Comparison of ENCODE assay signal across 18 mouse cellular contexts in genomic region chr9:107309600-107309999, GRCm38 (mm10). TPM values are rescaled to one million over a fixed set of nuclear protein-coding genes. Genes with fewer than 3 reads are reported as not detected.
DNase-seq lines count a peak whose midpoint lies in the region; ATAC-seq and TF ChIP-seq lines count a peak whose summit lies in the region.
"Had no signal": no experiment of that assay in that cellular context is flagged by ENCODE, and none has a peak within 500 bp of the region (broad histone marks: within the 10 kb centered on the region; RNA-seq: fewer than 3 reads in every experiment).

No protein-coding gene starts in this region.

- WGBS in heart, adult 2 months = 64% methylated on average over 5 of the region's 5 CpGs
- WGBS in heart, embryonic 14.5 days = 36% methylated on average over 5 of the region's 5 CpGs
- WGBS in intestine, embryonic 16.5 days = 70% methylated on average over 5 of the region's 5 CpGs

- H3K36me3 ChIP-seq in heart, adult 2 months (ENCODE audit: control insufficient read depth, insufficient read depth, low read length) = no peaks in the 10 kb centered on the region
- no peaks in the 10 kb centered on the region for H3K36me3 ChIP-seq in heart, embryonic 14.5 days (ENCODE audit: control insufficient read depth, insufficient read depth, low read length)
- H3K36me3 ChIP-seq in intestine, embryonic 16.5 days (ENCODE audit: control insufficient read depth, insufficient read depth, low read length) = no peaks in the 10 kb centered on the region
- H3K36me3 ChIP-seq: embryonic facial prominence, embryonic 12.5 days; forebrain, embryonic 15.5 days; hindbrain, embryonic 15.5 days had no signal

- intact Hi-C loops in heart, adult 2 months (cut with DNase I) = loop anchor here (2.0 kb wide), 1 partner anchor 13 kb away; no protein-coding TSS in a partner anchor
- intact Hi-C loops in heart, postnatal 25 days (cut with DNase I) = no loop called here

- no peak for TF ChIP-seq POLR2A in heart, adult 2 months (IDR thresholded peaks at IDR 0.05; ENCODE audit: insufficient read depth, low read depth, low read length)

- no peak for ATAC-seq in heart, embryonic 14.5 days (ENCODE audit: insufficient number of reproducible peaks, insufficient read depth, low FRiP score, low read depth)
- no peak for ATAC-seq in intestine, embryonic 16.5 days
- ATAC-seq: forebrain, embryonic 15.5 days; intestine, postnatal 0 days had no signal

- peak; percentile 69 for DNase-seq in adrenal gland, adult 2 months
- DNase-seq in adrenal gland, postnatal 25 days = no peak
- peak in 1 of 2 experiments; percentile 26 for DNase-seq in heart, adult 2 months
- DNase-seq in heart, adult 8-10 months (ENCODE audit: low spot score) = no peak
- no peak for DNase-seq in heart, postnatal 25 days (ENCODE audit: low spot score)
- DNase-seq in adrenal gland, postnatal 10 days = peak; percentile 32
- DNase-seq: cerebellum, adult 11 months; cerebellum, adult 9-10 months; cerebellum, postnatal 25 days; gastrocnemius, postnatal 10 days; kidney, adult 8-10 months; kidney, postnatal 25 days had no signal

- H3K27me3 ChIP-seq in heart, adult 2 months (ENCODE audit: control insufficient read depth, insufficient read depth, low read length) = no peaks in the 10 kb centered on the region
- H3K27me3 ChIP-seq in heart, embryonic 14.5 days (ENCODE audit: control insufficient read depth, insufficient read depth, low read length) = no peaks in the 10 kb centered on the region
- no peaks in the 10 kb centered on the region for H3K27me3 ChIP-seq in intestine, embryonic 16.5 days (replicated peaks; ENCODE audit: control insufficient read depth, insufficient read depth, low read length)
- H3K27me3 ChIP-seq: embryonic facial prominence, embryonic 12.5 days; forebrain, embryonic 15.5 days; hindbrain, embryonic 15.5 days had no signal

- H3K4me1 ChIP-seq in heart, adult 2 months (ENCODE audit: control insufficient read depth, insufficient read depth, low read length) = peaks cover 28% of the 10 kb centered on the region
- H3K4me1 ChIP-seq in heart, embryonic 14.5 days (ENCODE audit: control insufficient read depth in 2 of 2, insufficient read depth in 2 of 2, low read length in 2 of 2) = peaks cover 31 to 33% of the 10 kb centered on the region in 2 experiments
- peaks cover 22% of the 10 kb centered on the region for H3K4me1 ChIP-seq in intestine, embryonic 16.5 days (ENCODE audit: control insufficient read depth, insufficient read depth, low read length)
- H3K4me1 ChIP-seq: forebrain, embryonic 15.5 days; hindbrain, embryonic 15.5 days had no signal

- H3K27ac ChIP-seq in heart, adult 2 months = peak overlapping the region; percentile 75
- H3K27ac ChIP-seq in heart, embryonic 14.5 days (replicated peaks in 1 of 2; ENCODE audit: control insufficient read depth in 1 of 2, insufficient read depth in 1 of 2, low read depth in 2 of 2, low read length in 2 of 2) = peak overlapping the region; percentile 4 to 46; a peak in 3 of 4 replicates
- H3K27ac ChIP-seq in intestine, embryonic 16.5 days (ENCODE audit: low read length) = no peak overlapping the region
- H3K27ac ChIP-seq: embryonic facial prominence, embryonic 12.5 days; forebrain, embryonic 15.5 days; hindbrain, embryonic 15.5 days had no signal

- H3K9ac ChIP-seq in heart, adult 2 months (ENCODE audit: low read depth, low read length) = no peak overlapping the region
- no peak overlapping the region for H3K9ac ChIP-seq in heart, embryonic 14.5 days (ENCODE audit: low read length)
- H3K9ac ChIP-seq in intestine, embryonic 16.5 days (ENCODE audit: low read depth, low read length) = no peak overlapping the region
- H3K9ac ChIP-seq: embryonic facial prominence, embryonic 12.5 days; forebrain, embryonic 15.5 days; hindbrain, embryonic 15.5 days had no signal

- no peak overlapping the region for H3K4me3 ChIP-seq in heart, adult 2 months
- no peak overlapping the region for H3K4me3 ChIP-seq in heart, embryonic 14.5 days (ENCODE audit: control insufficient read depth in 1 of 2, insufficient read depth in 1 of 2, low read depth in 1 of 2, low read length in 2 of 2)
- H3K4me3 ChIP-seq in intestine, embryonic 16.5 days (ENCODE audit: low read length) = no peak overlapping the region
- H3K4me3 ChIP-seq: embryonic facial prominence, embryonic 12.5 days; forebrain, embryonic 15.5 days; hindbrain, embryonic 15.5 days had no signal

- no peak for TF ChIP-seq EP300 in heart, adult 2 months (IDR thresholded peaks at IDR 0.05; ENCODE audit: insufficient read depth, low read depth, low read length)

- H3K79me2 ChIP-seq in heart, adult 2 months (replicated peaks; ENCODE audit: control insufficient read depth, insufficient read depth, low read length) = no peaks in the 10 kb centered on the region

- no peaks in the 10 kb centered on the region for H3K9me3 ChIP-seq in heart, embryonic 14.5 days (ENCODE audit: control insufficient read depth, low read length)
- H3K9me3 ChIP-seq in intestine, embryonic 16.5 days (ENCODE audit: control insufficient read depth, low read length) = no peaks in the 10 kb centered on the region
- H3K9me3 ChIP-seq: embryonic facial prominence, embryonic 12.5 days; forebrain, embryonic 15.5 days; hindbrain, embryonic 15.5 days had no signal

- no peak overlapping the region for H3K4me2 ChIP-seq in heart, embryonic 14.5 days (ENCODE audit: low read length)
- no peak overlapping the region for H3K4me2 ChIP-seq in intestine, embryonic 16.5 days (ENCODE audit: low read depth, low read length)
- H3K4me2 ChIP-seq: embryonic facial prominence, embryonic 12.5 days; forebrain, embryonic 15.5 days; hindbrain, embryonic 15.5 days had no signal

- TF ChIP-seq CTCF in heart, adult 2 months (IDR thresholded peaks at IDR 0.05) = no peak

RNA-seq across cellular contexts. Expression of gene Cish, which starts 13.8 kb away (rescaled TPM):
- total RNA-seq in adrenal gland, adult 2 months (2021) = 10 to 100 TPM; 13.9 to 18.6 TPM
- 33.3 and 34.8 TPM in 2 replicates for polyA plus RNA-seq in adrenal gland, adult 2 months (2012; rRNA removed)
- 8.1 and 14.9 TPM in 2 replicates for total RNA-seq in adrenal gland, postnatal 25 days (2021)
- total RNA-seq in heart, adult 2 months (2021) = 100 to 1,000 TPM; 151 to 167 TPM
- 89.8 and 118 TPM in 2 replicates for polyA plus RNA-seq in heart, adult 2 months (2012; rRNA removed)
- total RNA-seq in heart, adult 8-10 months (2022) = 100 to 1,000 TPM in 3 of 4 experiments, 10 to 100 TPM in 1; 87.1 to 234 (median 146) TPM
- polyA plus RNA-seq in heart, embryonic 14.5 days (2014; fragmentation: Nextera tagmentation; extraction: Ambion mirVana) = 14.7 and 14.9 TPM in 2 replicates
- 100 to 1,000 TPM; 122 to 198 TPM for total RNA-seq in heart, postnatal 25 days (2021)
- total RNA-seq in adrenal gland, postnatal 10 days (2021) = 10 to 100 TPM; 36.9 to 45.3 TPM
- 17.5 and 19.9 TPM in 2 replicates for polyA plus RNA-seq in intestine, embryonic 16.5 days (2015; fragmentation: Nextera tagmentation; extraction: Ambion mirVana)

RNA-seq across cellular contexts. Expression of gene Mapkapk3, which starts 19.9 kb away (rescaled TPM):
- total RNA-seq in adrenal gland, adult 2 months (2021) = 10 to 100 TPM; 27.9 to 69.9 TPM
- 30.9 and 41.7 TPM in 2 replicates for polyA plus RNA-seq in adrenal gland, adult 2 months (2012; rRNA removed)
- total RNA-seq in adrenal gland, postnatal 25 days (2021) = 56.8 and 57.8 TPM in 2 replicates
- total RNA-seq in heart, adult 2 months (2021) = 10 to 100 TPM; 29.0 to 36.0 TPM
- polyA plus RNA-seq in heart, adult 2 months (2012; rRNA removed) = 26.1 and 40.8 TPM in 2 replicates
- total RNA-seq in heart, adult 8-10 months (2022) = 10 to 100 TPM; 27.2 to 38.4 (median 32.0) TPM
- polyA plus RNA-seq in heart, embryonic 14.5 days (2014; fragmentation: Nextera tagmentation; extraction: Ambion mirVana) = 6.4 and 6.5 TPM in 2 replicates
- total RNA-seq in heart, postnatal 25 days (2021) = 10 to 100 TPM; 28.3 to 30.9 TPM
- 10 to 100 TPM; 28.6 to 29.5 TPM for total RNA-seq in adrenal gland, postnatal 10 days (2021)
- polyA plus RNA-seq in intestine, embryonic 16.5 days (2015; fragmentation: Nextera tagmentation; extraction: Ambion mirVana) = 41.1 and 47.6 TPM in 2 replicates

RNA-seq across cellular contexts. Expression of gene Hemk1, which starts 28.6 kb away (rescaled TPM):
- total RNA-seq in adrenal gland, adult 2 months (2021) = 10 to 100 TPM; 17.5 to 17.7 TPM
- polyA plus RNA-seq in adrenal gland, adult 2 months (2012; rRNA removed) = 23.5 and 25.5 TPM in 2 replicates
- total RNA-seq in adrenal gland, postnatal 25 days (2021) = 21.9 and 23.0 TPM in 2 replicates
- total RNA-seq in heart, adult 2 months (2021) = 10 to 100 TPM; 21.2 to 21.4 TPM
- polyA plus RNA-seq in heart, adult 2 months (2012; rRNA removed) = 30.3 and 37.0 TPM in 2 replicates
- total RNA-seq in heart, adult 8-10 months (2022) = 10 to 100 TPM; 17.3 to 24.0 (median 19.9) TPM
- 13.6 and 14.2 TPM in 2 replicates for polyA plus RNA-seq in heart, embryonic 14.5 days (2014; fragmentation: Nextera tagmentation; extraction: Ambion mirVana)
- total RNA-seq in heart, postnatal 25 days (2021) = 10 to 100 TPM; 23.0 to 26.9 TPM
- 10 to 100 TPM; 24.1 to 33.5 TPM for total RNA-seq in adrenal gland, postnatal 10 days (2021)
- polyA plus RNA-seq in intestine, embryonic 16.5 days (2015; fragmentation: Nextera tagmentation; extraction: Ambion mirVana) = 11.2 and 11.8 TPM in 2 replicates

RNA-seq across cellular contexts. Expression of gene 6430571L13Rik, which starts 30.8 kb away (rescaled TPM):
- total RNA-seq in adrenal gland, adult 2 months (2021) = 1 to 10 TPM in 1 of 2 experiments, under 1 TPM in 1; 0.69 to 1.9 TPM
- polyA plus RNA-seq in adrenal gland, adult 2 months (2012; rRNA removed) = 1.3 and 1.4 TPM in 2 replicates
- 1.4 and 1.5 TPM in 2 replicates for total RNA-seq in adrenal gland, postnatal 25 days (2021)
- 1 to 10 TPM; 5.2 to 6.5 TPM for total RNA-seq in heart, adult 2 months (2021)
- polyA plus RNA-seq in heart, adult 2 months (2012; rRNA removed) = 4.1 and 5.0 TPM in 2 replicates
- 10 to 100 TPM in 1 of 4 experiments, 1 to 10 TPM in 3; 5.6 to 10.3 (median 6.4) TPM for total RNA-seq in heart, adult 8-10 months (2022)
- polyA plus RNA-seq in heart, embryonic 14.5 days (2014; fragmentation: Nextera tagmentation; extraction: Ambion mirVana) = 0.51 and 1.1 TPM in 2 replicates
- 1 to 10 TPM; 4.8 to 5.9 TPM for total RNA-seq in heart, postnatal 25 days (2021)
- 10 to 100 TPM in 1 of 2 experiments, 1 to 10 TPM in 1; 4.0 to 10.9 TPM for total RNA-seq in adrenal gland, postnatal 10 days (2021)
- 0.21 and 0.26 TPM in 2 replicates for polyA plus RNA-seq in intestine, embryonic 16.5 days (2015; fragmentation: Nextera tagmentation; extraction: Ambion mirVana)

Comparison
In these comparisons a context has a peak if more than half of its experiments do, and no peak if none do; other contexts are left out.
1. DNase-seq: peak in adrenal gland, adult 2 months (single experiment) and adrenal gland, postnatal 10 days (single experiment); none in adrenal gland, postnatal 25 days (single experiment), heart, adult 8-10 months (single experiment) and heart, postnatal 25 days (single experiment).